Mouse (Mus musculus) liver, embryonic 14.5 days (tissue): ENCODE measurements around the gene Ndufb5.

ENCODE experiments used
- CTCF ChIP-seq: IDR thresholded peaks from 2 replicates; pipeline ENCODE4 v1.5.1; 2016; ENCODE audit warnings: antibody characterized with exemption, low read depth, control low read depth
- EP300 ChIP-seq: IDR thresholded peaks from 2 replicates; pipeline ENCODE4 v1.6.1; 2016; ENCODE audit warnings: antibody characterized with exemption, low read depth

DNA sequence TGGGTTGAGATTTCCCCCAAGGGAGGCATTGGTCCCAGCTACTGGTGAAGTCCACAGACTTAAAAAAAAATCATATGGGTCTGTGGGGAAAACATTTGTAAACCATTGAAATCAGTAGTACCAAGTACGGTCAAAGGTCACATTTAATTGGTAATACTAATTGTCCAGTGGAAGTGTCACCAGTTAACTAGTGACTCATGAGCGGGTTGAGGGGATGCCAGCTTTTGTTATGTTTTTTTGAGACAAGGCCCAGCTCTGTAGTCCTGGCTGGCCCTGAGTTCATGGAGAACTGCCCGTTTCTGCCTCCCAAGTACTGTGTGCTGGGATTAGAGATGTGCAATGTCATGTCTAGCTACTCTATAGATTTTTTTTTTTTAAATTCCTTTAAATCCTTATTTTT, 23.1 kb upstream of the Ndufb5 start:
- TF ChIP-seq CTCF (no peak), EP300 (no peak)
